Mouse (Mus musculus) hindlimb bud, embryonic 11.5 days (tissue): ENCODE results near the gene Cphx3.
"Not testable (repeated sequence)": the region's sequence is repeated elsewhere in the genome, so short reads cannot be mapped to it uniquely, and the experiment has no call there.

Experiments
- DNase-seq: peaks from one replicate; pipeline ENCODE4 v3.0.0-alpha.2; 2012; ENCODE audit warnings: low read depth, low spot score; ENCODE audit errors: extremely low spot score

Cphx3 gene

GRCm38 (mm10) chr14:26165266-26165665 is 83.2 kb downstream of the Cphx3 start:
- DNase-seq: not testable (repeated sequence)

GRCm38 (mm10) chr14:26173955-26174354 is 91.9 kb downstream of the Cphx3 start:
- not testable (repeated sequence) for DNase-seq

GRCm38 (mm10) chr14:26175028-26175427 is 92.9 kb downstream of the Cphx3 start:
- DNase-seq: not testable (repeated sequence)

GRCm38 (mm10) chr14:26181660-26182059 is 99.6 kb downstream of the Cphx3 start:
- not testable (repeated sequence) for DNase-seq

- not testable (repeated sequence) for DNase-seq
Observed at GRCm38 (mm10) chr14:26182380-26182779, 100.3 kb downstream of the Cphx3 start, which contains the start of gene Plac9b. Gene Plac9b, minus strand, starts transcription at chr14:26182480.

GRCm38 (mm10) chr14:26186638-26187037 is 104.5 kb downstream of the Cphx3 start:
- not testable (repeated sequence) for DNase-seq

- DNase-seq: not testable (repeated sequence)
Observed at GRCm38 (mm10) chr14:26188361-26188760, 106.3 kb downstream of the Cphx3 start.

GRCm38 (mm10) chr14:26197851-26198250 is 115.8 kb downstream of the Cphx3 start:
- not testable (repeated sequence) for DNase-seq

GRCm38 (mm10) chr14:26206197-26206925 is 124.3 kb downstream of the Cphx3 start:
- DNase-seq: not testable (repeated sequence)

GRCm38 (mm10) chr14:26206926-26207247 is 124.8 kb downstream of the Cphx3 start, which contains the start of gene Tmem254b:
Gene Tmem254b, minus strand, starts transcription at chr14:26207041.
- DNase-seq: not testable (repeated sequence)

- not testable (repeated sequence) for DNase-seq
Observed at GRCm38 (mm10) chr14:26216233-26217000, 134.3 kb downstream of the Cphx3 start.

GRCm38 (mm10) chr14:26237183-26237582 is 155.1 kb downstream of the Cphx3 start:
- not testable (repeated sequence) for DNase-seq

GRCm38 (mm10) chr14:26257756-26258617 is 175.9 kb downstream of the Cphx3 start, which contains the start of gene Duxbl3:
Gene Duxbl3, plus strand, starts transcription at chr14:26257962.
- not testable (repeated sequence) for DNase-seq

- DNase-seq: not testable (repeated sequence)
Observed at GRCm38 (mm10) chr14:26258729-26259128, 176.6 kb downstream of the Cphx3 start.
